Mouse (Mus musculus): ENCODE data around the gene Rad9a.
A peak's percentile ranks its signal among the peaks of the same experiment; 100 is the strongest.

Rad9a gene

DNA sequence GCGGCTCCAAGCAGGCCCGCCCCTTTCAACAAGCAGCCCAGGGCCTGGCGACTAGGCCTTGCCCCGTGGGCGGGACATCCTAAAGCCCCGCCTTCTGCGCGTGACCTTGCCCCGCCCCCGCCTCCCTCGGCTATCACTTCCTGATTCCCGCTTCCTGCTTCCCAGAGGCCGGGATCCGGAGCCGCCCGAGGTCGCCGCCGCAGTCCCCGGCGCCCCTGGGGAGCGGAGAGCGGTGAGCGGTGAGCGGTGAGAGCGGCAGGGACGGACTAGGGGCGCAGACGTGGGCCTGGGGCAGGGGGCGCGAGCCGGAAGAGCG, 53.0 kb downstream of the Rad9a start, which contains the start of gene Coro1b:
TSS of gene Coro1b (plus strand) at position 129 of the 316 bp plus-strand sequence.
- DNase-seq (ENCODE audit: extremely low read depth, low read depth, low spot score): no peak

DNA sequence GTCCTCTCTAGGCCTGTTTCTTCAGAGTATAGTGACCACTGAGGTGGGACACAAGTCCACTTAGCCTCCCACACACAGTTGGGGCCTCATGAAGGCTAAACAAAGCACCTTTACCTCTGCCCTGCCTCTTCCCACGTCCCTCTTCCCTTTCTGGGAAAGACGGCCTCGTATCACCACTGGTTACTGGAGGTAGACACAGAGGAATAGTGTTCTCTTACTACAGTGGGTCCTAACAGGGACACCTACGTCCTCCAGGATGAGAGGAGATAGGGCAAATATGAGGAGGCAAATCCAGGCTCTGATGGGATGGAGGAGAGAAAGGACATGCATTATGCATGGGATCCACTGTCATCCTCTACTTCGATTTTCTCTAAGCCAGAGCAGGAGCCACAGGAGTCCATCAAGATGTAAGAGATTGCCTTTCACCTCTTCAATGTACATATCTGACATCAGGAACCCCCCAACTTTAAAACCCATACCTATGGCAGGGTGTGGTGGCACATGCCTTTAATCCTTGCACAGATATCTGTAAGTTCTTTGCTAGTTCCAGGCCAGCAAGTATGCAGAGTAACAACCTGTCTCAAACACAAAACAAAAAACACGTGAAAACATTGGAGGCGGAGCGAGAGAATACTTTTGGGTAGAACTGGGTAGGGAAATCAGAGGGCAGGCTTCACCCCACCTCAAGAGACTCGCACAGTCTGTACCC, 53.5 kb downstream of the Rad9a start:
- no peak for DNase-seq (ENCODE audit: extremely low read depth, low read depth, low spot score)

DNA sequence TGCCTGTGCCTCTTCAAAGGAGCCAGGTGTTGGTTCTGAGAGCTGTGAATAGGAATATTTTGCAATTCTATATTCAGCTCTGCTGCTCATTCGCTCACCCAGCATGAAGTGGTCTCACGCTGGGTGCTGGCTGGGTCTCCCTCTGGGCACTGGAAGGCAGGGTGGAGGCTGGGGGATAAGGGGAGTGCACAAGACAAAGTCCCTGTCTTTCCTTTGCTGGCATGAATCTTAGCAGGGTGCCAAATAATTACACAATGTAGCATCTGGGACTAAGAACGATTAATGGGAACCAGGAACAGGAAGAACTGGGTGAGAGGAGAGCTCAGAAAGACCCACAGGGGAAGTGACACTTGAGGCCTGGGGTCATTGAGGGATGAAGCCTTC, 54.4 kb downstream of the Rad9a start:
- DNase-seq (ENCODE audit: extremely low read depth, low read depth, low spot score): peak; percentile 69

DNA sequence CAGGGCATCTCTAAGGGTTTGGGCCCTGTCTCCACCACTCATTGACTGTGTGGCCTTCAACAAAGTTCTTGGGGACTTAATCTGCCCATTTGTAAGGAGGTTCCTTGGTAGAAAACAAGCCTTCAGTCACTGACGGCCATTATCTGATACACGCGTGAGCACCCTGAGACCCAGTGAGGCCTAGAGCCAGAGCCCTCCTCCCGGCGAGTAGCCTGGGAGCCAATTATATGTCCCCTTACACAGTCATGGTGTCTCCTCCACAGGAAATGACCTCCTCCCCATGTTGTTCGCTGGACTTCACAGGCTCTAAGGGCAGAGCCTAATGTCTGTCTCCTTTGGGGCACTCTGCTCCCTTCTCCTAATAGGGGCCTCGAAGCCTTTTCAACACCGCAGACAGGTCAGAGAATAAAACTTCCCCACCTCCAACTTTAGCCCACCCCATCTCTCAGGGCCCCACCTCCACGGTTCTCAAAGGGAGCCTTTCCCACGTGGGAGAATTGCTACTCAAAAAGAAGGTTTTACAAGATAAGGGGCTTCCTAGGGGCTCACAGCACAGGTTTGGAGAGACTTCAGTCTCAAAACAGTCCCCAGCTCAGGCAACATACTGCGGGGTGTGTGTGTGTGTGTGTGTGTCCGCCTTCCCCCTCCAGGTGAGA, 55.0 kb downstream of the Rad9a start:
- no peak for DNase-seq (ENCODE audit: extremely low read depth, low read depth, low spot score)

DNA sequence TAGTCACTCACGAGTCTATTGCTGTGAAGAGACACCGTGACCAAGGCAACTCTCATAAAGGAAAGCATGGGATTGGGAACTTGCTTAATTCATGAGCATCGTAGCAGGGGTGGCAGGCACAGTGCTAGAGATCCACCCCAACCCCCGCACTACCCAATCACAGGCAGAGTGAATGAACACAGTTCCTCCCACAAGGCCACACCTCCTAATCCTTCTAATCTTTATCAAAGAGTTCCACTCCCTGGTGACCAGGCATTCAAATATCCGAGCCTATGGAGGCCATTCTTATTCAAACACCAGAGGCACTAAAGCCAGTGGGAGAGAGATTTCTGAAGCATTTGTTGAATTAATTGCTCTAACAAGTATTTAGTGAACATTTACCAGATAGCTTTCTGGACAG, 55.5 kb downstream of the Rad9a start:
- no peak for DNase-seq (ENCODE audit: extremely low read depth, low read depth, low spot score)
